Mouse (Mus musculus): ENCODE results near the gene Defb20. TPM values are rescaled to one million over a fixed set of nuclear protein-coding genes. Genes with fewer than 3 reads are reported as not detected.

Defb20 gene
- not detected for total RNA-seq (2023)

GRCm38 (mm10) chr2:152476763-152477162, at the start of gene Defb20:
Gene Defb20 (plus strand): TSS chr2:152477063.

DNA sequence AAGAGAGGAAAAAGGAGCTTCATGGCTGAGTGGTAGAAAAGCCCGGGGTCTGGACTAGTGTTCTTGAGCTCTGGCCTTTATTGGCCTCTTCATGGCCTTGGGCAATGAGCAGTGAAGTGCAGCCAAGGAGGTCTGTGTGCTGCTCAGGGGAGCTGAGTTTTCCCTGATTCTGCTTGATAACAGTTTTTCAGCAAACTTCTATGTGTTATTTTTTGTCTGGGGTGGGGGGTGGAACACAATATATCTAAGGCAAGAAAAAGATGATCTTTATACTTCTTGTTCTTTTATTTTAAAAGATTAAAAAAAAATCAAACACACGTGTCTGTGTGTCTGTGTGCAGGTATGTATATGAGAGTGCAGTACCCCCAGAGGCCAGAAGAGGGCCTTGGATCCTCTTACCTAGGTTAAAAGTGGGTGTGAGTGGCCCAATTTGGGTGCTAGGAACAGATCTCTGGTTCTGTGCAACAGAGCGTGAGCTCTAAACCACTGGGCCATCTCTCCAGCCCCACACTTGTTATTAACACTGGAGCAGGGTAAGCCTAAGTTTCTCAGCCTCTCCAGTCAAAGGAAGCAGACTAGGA, 12.2 kb upstream of the Defb20 start, which contains the start of gene Defb23:
Gene Defb23 (minus strand): TSS at position 51 of the 581 bp plus-strand sequence.

GRCm38 (mm10) chr2:152490038-152490437, 13.2 kb downstream of the Defb20 start, which contains the start of gene Defb22:
Gene Defb22 (minus strand): TSS chr2:152490138.

DNA sequence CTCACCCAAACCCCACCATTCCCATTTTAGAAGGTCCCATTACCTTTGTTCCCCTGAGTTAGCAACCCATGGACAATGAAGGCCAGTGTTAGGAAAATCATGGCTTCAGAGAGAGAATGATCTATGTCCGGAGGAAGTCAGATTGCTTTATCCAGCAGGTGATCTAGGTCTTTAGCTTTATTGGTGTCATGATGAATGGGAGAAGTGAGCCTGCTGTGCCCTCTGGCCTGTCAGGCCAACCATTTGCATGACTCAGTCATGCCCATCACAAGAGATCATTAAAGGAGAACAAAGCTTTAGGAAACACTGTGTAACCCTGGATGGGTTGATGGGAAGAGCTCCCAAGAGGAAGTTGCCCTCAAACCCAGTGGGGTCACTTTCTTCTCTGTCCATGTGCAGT, 34.7 kb downstream of the Defb20 start, which contains the start of gene Defb26:
Gene Defb26 (minus strand): TSS at position 101 of the 400 bp plus-strand sequence.

GRCm38 (mm10) chr2:152517981-152518380, 41.1 kb downstream of the Defb20 start, which contains the start of gene Defb28:
Gene Defb28 (plus strand): TSS chr2:152518255.

Other genes starting within 250 kb of the Defb20 start
- 56.9 TPM for gene Tbc1d20, start 183.2 kb upstream of the Defb20 start, total RNA-seq (2023)
- 231 TPM for gene Rbck1, start 144.4 kb upstream of the Defb20 start, total RNA-seq (2023)
- 20.1 TPM for gene Trib3, start 133.0 kb upstream of the Defb20 start, total RNA-seq (2023)
- gene Nrsn2, start 100.4 kb upstream of the Defb20 start, total RNA-seq (2023), result not detected
- 0.56 TPM for gene Sox12, start 79.0 kb upstream of the Defb20 start, total RNA-seq (2023)
- gene Zcchc3, start 62.0 kb upstream of the Defb20 start, total RNA-seq (2023), result 1.4 TPM
- gene 6820408C15Rik, start 61.5 kb upstream of the Defb20 start, total RNA-seq (2023), result not detected
- not detected for gene Defb23, start 12.4 kb upstream of the Defb20 start, total RNA-seq (2023)
- gene Defb22, start 13.1 kb downstream of the Defb20 start, total RNA-seq (2023), result not detected
- not detected for gene Defb26, start 34.6 kb downstream of the Defb20 start, total RNA-seq (2023)
- gene Defb28, start 41.2 kb downstream of the Defb20 start, total RNA-seq (2023), result not detected
- not detected for gene Defb29, start 63.0 kb downstream of the Defb20 start, total RNA-seq (2023)
- gene Gm17416, start 92.3 kb downstream of the Defb20 start, total RNA-seq (2023), result not detected
- gene Defb21, start 95.7 kb downstream of the Defb20 start, total RNA-seq (2023), result not detected
- gene Defb19, start 103.2 kb downstream of the Defb20 start, total RNA-seq (2023), result not detected
- not detected for gene Defb45, start 122.3 kb downstream of the Defb20 start, total RNA-seq (2023)
- not detected for gene Defb36, start 127.3 kb downstream of the Defb20 start, total RNA-seq (2023)
- not detected for gene Defb25, start 146.0 kb downstream of the Defb20 start, total RNA-seq (2023)
- 0.35 TPM for gene Rem1, start 149.9 kb downstream of the Defb20 start, total RNA-seq (2023)
- 137 TPM for gene H13, start 192.4 kb downstream of the Defb20 start, total RNA-seq (2023)
- 24.8 TPM for gene Mcts2, start 210.0 kb downstream of the Defb20 start, total RNA-seq (2023)

Data from CD4-positive naive resting alpha-beta T cell, adult 76 days (primary cell).